Mouse (Mus musculus) liver, adult 2 months (tissue): ENCODE data around the gene Apobec3. TPM values are rescaled to one million over a fixed set of nuclear protein-coding genes. Genes with fewer than 3 reads are reported as not detected.

Experiments used
- DNase-seq: peaks from one replicate; pipeline ENCODE4 v3.0.0-alpha.2; 2011; ENCODE audit warnings: low read depth, low spot score; ENCODE audit errors: extremely low read depth
- H3K27ac ChIP-seq: fragments of 200-500 bp; replicated peaks from 2 replicates; pipeline ENCODE4 v1.5.1; 2012; ENCODE audit warnings: low read depth, mild to moderate bottlenecking, control low read depth, inconsistent platforms, low read length; ENCODE audit not compliant: insufficient read depth
- H3K27me3 ChIP-seq: fragments of 200-500 bp; 2 replicates; pipeline ENCODE4 v1.6.1; 2012; ENCODE audit warnings: mild to moderate bottlenecking, moderate library complexity, low read length, inconsistent platforms; ENCODE audit not compliant: control insufficient read depth, insufficient read depth
- H3K36me3 ChIP-seq: fragments of 200-500 bp; 2 replicates; pipeline ENCODE4 v1.6.1; 2012; ENCODE audit warnings: low read length, inconsistent platforms; ENCODE audit not compliant: control insufficient read depth, insufficient read depth
- H3K4me1 ChIP-seq: fragments of 200-500 bp; 2 replicates; pipeline ENCODE4 v1.6.1; 2011; ENCODE audit warnings: low read length; ENCODE audit not compliant: control insufficient read depth, insufficient read depth
- H3K4me3 ChIP-seq: fragments of 200-500 bp; 2 replicates; pipeline ENCODE4 v1.5.1; 2011; ENCODE audit warnings: low read depth, mild to moderate bottlenecking, control low read depth, low read length, moderate library complexity; ENCODE audit not compliant: insufficient read depth
- H3K79me2 ChIP-seq: fragments of 200-500 bp; 2 replicates; pipeline ENCODE4 v1.6.1; 2012; ENCODE audit warnings: inconsistent platforms, mild to moderate bottlenecking, low read length, moderate library complexity; ENCODE audit not compliant: control insufficient read depth, insufficient read depth
- H3K9ac ChIP-seq: fragments of 200-500 bp; 2 replicates; pipeline ENCODE4 v1.6.1; 2012; ENCODE audit warnings: low read depth, mild to moderate bottlenecking, control low read depth, inconsistent platforms, low read length
- CTCF ChIP-seq: fragments of 200-500 bp; IDR thresholded peaks from 2 replicates; pipeline ENCODE4 v1.5.1; 2011; ENCODE audit warnings: low read depth, low read length, control low read depth
- POLR2A ChIP-seq: fragments of 200-500 bp; IDR thresholded peaks from 2 replicates; pipeline ENCODE4 v1.6.1; 2011; ENCODE audit warnings: low read length, control low read depth; ENCODE audit not compliant: insufficient read depth; ENCODE audit errors: extremely low read depth
- WGBS: fragments of 180-500 bp; shearing (Covaris S2); methylation state at CpG from one replicate; pipeline ENCODE4 v1.1.7; 2018; 5-methylcytosine and 5-hydroxymethylcytosine counted together
- polyA plus RNA-seq: library from polyadenylated mRNA; depleted of rRNA; stranded (reverse); fragments of >200 nt; gene quantifications from 2 replicates; pipeline ENCODE4 v1.2.3, GENCODE M21; 2012
- total RNA-seq: library from RNA; depleted of rRNA; stranded (reverse); fragments of >200 nt; gene quantifications from 2 replicates; pipeline ENCODE4 v1.2.3, GENCODE M21; 2014

Apobec3 gene
- total and polyA plus RNA-seq, 2 experiments: 2.4 to 2.6 TPM

GRCm38 (mm10) chr15:79914357-79914756 is 22.9 kb downstream of the Apobec3 start:
- 90% methylated on average over 3 of the region's 3 CpGs for WGBS
- Histone ChIP-seq H3K9ac (no peak overlapping the region), H3K79me2 (no peaks in the 10 kb centered on the region), H3K36me3 (no peaks in the 10 kb centered on the region), H3K4me1 (no peaks in the 10 kb centered on the region), H3K27me3 (no peaks in the 10 kb centered on the region), H3K4me3 (no peak overlapping the region), H3K27ac (no peak overlapping the region)
- no peak for DNase-seq
- TF ChIP-seq CTCF (no peak), POLR2A (no peak)

DNA sequence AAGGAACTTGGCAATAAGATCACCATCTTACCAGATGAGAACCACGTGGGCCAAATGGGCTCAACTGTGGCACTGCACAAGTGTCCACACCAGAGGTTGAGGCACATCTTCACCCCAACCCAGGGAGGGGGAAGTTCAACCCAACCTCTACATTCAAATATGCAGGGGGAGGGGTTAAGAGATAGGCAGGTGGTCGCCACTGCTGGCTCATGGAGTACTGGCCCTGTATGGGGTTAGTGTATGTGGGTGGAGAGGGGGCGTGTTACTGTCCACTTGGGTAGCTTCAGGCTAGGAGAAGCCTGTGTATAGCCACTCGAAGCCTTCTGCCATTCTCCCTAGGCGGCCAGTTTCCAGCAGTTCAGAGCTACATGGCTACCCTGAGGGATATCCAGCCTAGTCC is 24.7 kb downstream of the Apobec3 start:
- 69% methylated on average over 5 of the region's 5 CpGs for WGBS
- TF ChIP-seq POLR2A: no peak
- no peak for TF ChIP-seq CTCF

GRCm38 (mm10) chr15:79917111-79917720 is 25.8 kb downstream of the Apobec3 start:
- DNase-seq: no peak

More for the DNA sequence above, 24.7 kb downstream of the Apobec3 start:
- Histone ChIP-seq H3K27me3 (no peaks in the 10 kb centered on the region), H3K27ac (no peak overlapping the region), H3K9ac (no peak overlapping the region), H3K36me3 (no peaks in the 10 kb centered on the region), H3K4me1 (no peaks in the 10 kb centered on the region), H3K79me2 (no peaks in the 10 kb centered on the region), H3K4me3 (no peak overlapping the region)
- no peak for DNase-seq

DNA sequence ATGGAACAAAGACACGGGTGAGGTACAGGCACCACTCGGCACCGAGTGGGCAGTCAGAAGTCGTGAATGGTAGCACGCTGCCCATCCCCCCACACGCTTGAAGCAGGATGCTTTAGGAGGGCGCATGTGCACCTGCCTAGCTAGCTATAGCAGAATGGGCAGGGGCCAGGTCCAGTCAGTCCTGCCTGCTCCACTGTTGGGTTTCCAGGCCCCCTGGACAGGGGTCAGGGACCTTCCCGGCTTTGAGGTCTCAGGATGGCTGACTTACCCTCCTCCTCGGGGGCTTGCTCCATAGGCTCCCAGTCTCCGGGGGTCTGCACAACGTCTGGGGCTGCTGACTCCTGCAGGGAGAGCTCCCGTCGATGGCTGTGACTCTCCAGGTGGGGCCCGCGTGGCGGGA is 27.0 kb downstream of the Apobec3 start:
- Histone ChIP-seq H3K27ac (no peak overlapping the region), H3K4me1 (no peaks in the 10 kb centered on the region), H3K36me3 (no peaks in the 10 kb centered on the region), H3K79me2 (no peaks in the 10 kb centered on the region), H3K27me3 (no peaks in the 10 kb centered on the region), H3K9ac (no peak overlapping the region), H3K4me3 (no peak overlapping the region)
- whole genome bisulfite sequencing: 91% methylated on average over 16 of the region's 16 CpGs
- TF ChIP-seq CTCF: no peak
- no peak for TF ChIP-seq POLR2A
- DNase-seq: no peak

More at GRCm38 (mm10) chr15:79917111-79917720, 25.8 kb downstream of the Apobec3 start:
- WGBS: 93% methylated on average over 14 of the region's 14 CpGs
- Histone ChIP-seq H3K9ac (no peak overlapping the region), H3K27ac (no peak overlapping the region), H3K36me3 (no peaks in the 10 kb centered on the region), H3K27me3 (no peaks in the 10 kb centered on the region), H3K4me1 (no peaks in the 10 kb centered on the region), H3K79me2 (no peaks in the 10 kb centered on the region), H3K4me3 (no peak overlapping the region)
- TF ChIP-seq POLR2A (no peak), CTCF (no peak)

GRCm38 (mm10) chr15:79919787-79920186 is 28.3 kb downstream of the Apobec3 start:
- Histone ChIP-seq H3K27ac (no peak overlapping the region), H3K36me3 (no peaks in the 10 kb centered on the region), H3K4me3 (no peak overlapping the region), H3K4me1 (no peaks in the 10 kb centered on the region), H3K79me2 (no peaks in the 10 kb centered on the region), H3K9ac (no peak overlapping the region), H3K27me3 (no peaks in the 10 kb centered on the region)
- WGBS: 70% methylated on average over 2 of the region's 2 CpGs
- no peak for DNase-seq
- TF ChIP-seq CTCF (no peak), POLR2A (no peak)

GRCm38 (mm10) chr15:79926856-79927416 is 35.5 kb downstream of the Apobec3 start:
- TF ChIP-seq POLR2A: no peak
- TF ChIP-seq CTCF: no peak
- H3K27me3 ChIP-seq: no peaks in the 10 kb centered on the region
- 0 out of 2 replicates have a peak, but pooled peaks cover 6% of the 10 kb centered on the region for H3K4me1 ChIP-seq
- 93% methylated on average over 11 of the region's 11 CpGs for WGBS
- H3K27ac ChIP-seq: no peak overlapping the region; the same call in 1 of the 2 replicates
- no peak overlapping the region; the same call in 1 of the 2 replicates for H3K9ac ChIP-seq
- no peak for DNase-seq
- H3K79me2 ChIP-seq: no peaks in the 10 kb centered on the region
- H3K4me3 ChIP-seq: no peak overlapping the region
- no peaks in the 10 kb centered on the region for H3K36me3 ChIP-seq
